Mouse (Mus musculus): ENCODE results near the gene Ptprn2. TPM values are rescaled to one million over a fixed set of nuclear protein-coding genes. Genes with fewer than 3 reads are reported as not detected.

Gene Ptprn2
- polyA plus RNA-seq, 1 experiment = 0.37 TPM

GRCm38 (mm10) chr12:116467030-116467429 is 18.5 kb upstream of the Ptprn2 start:
- H3K27me3 ChIP-seq (ENCODE audit: control insufficient read depth, insufficient read depth, low read length, poor library complexity, severe bottlenecking) = no peaks in the 10 kb centered on the region
- H3K9me3 ChIP-seq (replicated peaks; ENCODE audit: control insufficient read depth, insufficient read depth, low read length, poor library complexity, severe bottlenecking) = no peaks in the 10 kb centered on the region
- no peaks in the 10 kb centered on the region for H3K36me3 ChIP-seq (ENCODE audit: control insufficient read depth, insufficient read depth, low read length, poor library complexity, severe bottlenecking)
- H3K4me1 ChIP-seq (ENCODE audit: control insufficient read depth, insufficient read depth, low read length) = no peaks in the 10 kb centered on the region
- no peak overlapping the region for H3K27ac ChIP-seq (ENCODE audit: insufficient read depth, low read length)
- no peak overlapping the region for H3K4me3 ChIP-seq (ENCODE audit: low read depth, low read length)
- H3K9ac ChIP-seq (ENCODE audit: low read depth, poor library complexity, severe bottlenecking) = no peak overlapping the region
- no peak for TF ChIP-seq CTCF (IDR thresholded peaks at IDR 0.05; ENCODE audit: low read depth, low read length)

GRCm38 (mm10) chr12:116468348-116468747 is 17.2 kb upstream of the Ptprn2 start:
- Histone ChIP-seq H3K27me3 (ENCODE audit: control insufficient read depth, insufficient read depth, low read length, poor library complexity, severe bottlenecking) (no peaks in the 10 kb centered on the region), H3K9ac (ENCODE audit: low read depth, poor library complexity, severe bottlenecking) (no peak overlapping the region), H3K9me3 (replicated peaks; ENCODE audit: control insufficient read depth, insufficient read depth, low read length, poor library complexity, severe bottlenecking) (no peaks in the 10 kb centered on the region), H3K27ac (ENCODE audit: insufficient read depth, low read length) (no peak overlapping the region), H3K36me3 (ENCODE audit: control insufficient read depth, insufficient read depth, low read length, poor library complexity, severe bottlenecking) (no peaks in the 10 kb centered on the region), H3K4me1 (ENCODE audit: control insufficient read depth, insufficient read depth, low read length) (no peaks in the 10 kb centered on the region), H3K4me3 (ENCODE audit: low read depth, low read length) (no peak overlapping the region)
- TF ChIP-seq POLR2A (IDR thresholded peaks at IDR 0.05; ENCODE audit: insufficient read depth, low read length) = no peak
- TF ChIP-seq CTCF (IDR thresholded peaks at IDR 0.05; ENCODE audit: low read depth, low read length) = no peak
- TF ChIP-seq EP300 (IDR thresholded peaks at IDR 0.05; ENCODE audit: insufficient read depth, low read depth, low read length) = no peak

- Histone ChIP-seq H3K9ac (ENCODE audit: low read depth, poor library complexity, severe bottlenecking) (no peak overlapping the region), H3K36me3 (ENCODE audit: control insufficient read depth, insufficient read depth, low read length, poor library complexity, severe bottlenecking) (no peaks in the 10 kb centered on the region), H3K27ac (ENCODE audit: insufficient read depth, low read length) (no peak overlapping the region), H3K27me3 (ENCODE audit: control insufficient read depth, insufficient read depth, low read length, poor library complexity, severe bottlenecking) (no peaks in the 10 kb centered on the region), H3K4me3 (ENCODE audit: low read depth, low read length) (no peak overlapping the region), H3K9me3 (replicated peaks; ENCODE audit: control insufficient read depth, insufficient read depth, low read length, poor library complexity, severe bottlenecking) (no peaks in the 10 kb centered on the region), H3K4me1 (ENCODE audit: control insufficient read depth, insufficient read depth, low read length) (no peaks in the 10 kb centered on the region)
- no peak for TF ChIP-seq EP300 (IDR thresholded peaks at IDR 0.05; ENCODE audit: insufficient read depth, low read depth, low read length)
- TF ChIP-seq POLR2A (IDR thresholded peaks at IDR 0.05; ENCODE audit: insufficient read depth, low read length) = no peak
- no peak for TF ChIP-seq CTCF (IDR thresholded peaks at IDR 0.05; ENCODE audit: low read depth, low read length)
Measured at GRCm38 (mm10) chr12:116469096-116469495, 16.4 kb upstream of the Ptprn2 start.

DNA sequence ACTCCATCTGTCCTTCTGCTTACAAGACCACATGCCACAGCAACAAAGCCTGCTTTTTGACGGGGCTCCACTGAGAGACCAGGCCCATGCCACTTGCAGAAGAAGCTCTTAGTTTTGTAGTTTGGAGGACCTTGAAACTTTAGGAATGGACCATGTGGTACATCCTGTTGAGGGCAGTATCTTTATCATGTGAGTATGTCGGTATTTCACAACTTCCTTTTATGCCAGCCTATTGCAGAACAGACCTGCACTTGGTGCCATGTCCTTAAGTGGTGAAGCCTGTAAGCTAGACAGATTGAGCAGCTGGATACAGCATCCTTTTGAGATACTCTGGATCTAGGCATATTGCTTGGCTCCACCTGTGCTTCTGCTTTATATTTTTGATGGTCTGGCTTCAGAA is 12.3 kb upstream of the Ptprn2 start:
- TF ChIP-seq CTCF (IDR thresholded peaks at IDR 0.05; ENCODE audit: low read depth, low read length) (no peak), EP300 (IDR thresholded peaks at IDR 0.05; ENCODE audit: insufficient read depth, low read depth, low read length) (no peak), POLR2A (IDR thresholded peaks at IDR 0.05; ENCODE audit: insufficient read depth, low read length) (no peak)
- Histone ChIP-seq H3K4me1 (ENCODE audit: control insufficient read depth, insufficient read depth, low read length) (no peaks in the 10 kb centered on the region), H3K27ac (ENCODE audit: insufficient read depth, low read length) (no peak overlapping the region), H3K9ac (ENCODE audit: low read depth, poor library complexity, severe bottlenecking) (no peak overlapping the region), H3K36me3 (ENCODE audit: control insufficient read depth, insufficient read depth, low read length, poor library complexity, severe bottlenecking) (no peaks in the 10 kb centered on the region), H3K4me3 (ENCODE audit: low read depth, low read length) (no peak overlapping the region), H3K27me3 (ENCODE audit: control insufficient read depth, insufficient read depth, low read length, poor library complexity, severe bottlenecking) (no peaks in the 10 kb centered on the region), H3K9me3 (replicated peaks; ENCODE audit: control insufficient read depth, insufficient read depth, low read length, poor library complexity, severe bottlenecking) (no peaks in the 10 kb centered on the region)

- Histone ChIP-seq H3K9me3 (replicated peaks; ENCODE audit: control insufficient read depth, insufficient read depth, low read length, poor library complexity, severe bottlenecking) (no peaks in the 10 kb centered on the region), H3K27me3 (ENCODE audit: control insufficient read depth, insufficient read depth, low read length, poor library complexity, severe bottlenecking) (no peaks in the 10 kb centered on the region), H3K9ac (ENCODE audit: low read depth, poor library complexity, severe bottlenecking) (no peak overlapping the region), H3K36me3 (ENCODE audit: control insufficient read depth, insufficient read depth, low read length, poor library complexity, severe bottlenecking) (no peaks in the 10 kb centered on the region), H3K4me3 (ENCODE audit: low read depth, low read length) (no peak overlapping the region), H3K4me1 (ENCODE audit: control insufficient read depth, insufficient read depth, low read length) (no peaks in the 10 kb centered on the region), H3K27ac (ENCODE audit: insufficient read depth, low read length) (no peak overlapping the region)
- TF ChIP-seq CTCF (IDR thresholded peaks at IDR 0.05; ENCODE audit: low read depth, low read length) (no peak), POLR2A (IDR thresholded peaks at IDR 0.05; ENCODE audit: insufficient read depth, low read length) (no peak), EP300 (IDR thresholded peaks at IDR 0.05; ENCODE audit: insufficient read depth, low read depth, low read length) (no peak)
Measured at GRCm38 (mm10) chr12:116473761-116474160, 11.8 kb upstream of the Ptprn2 start.

GRCm38 (mm10) chr12:116474676-116475075 is 10.8 kb upstream of the Ptprn2 start:
- no peak for TF ChIP-seq POLR2A (IDR thresholded peaks at IDR 0.05; ENCODE audit: insufficient read depth, low read length)
- no peak for TF ChIP-seq CTCF (IDR thresholded peaks at IDR 0.05; ENCODE audit: low read depth, low read length)
- no peak for TF ChIP-seq EP300 (IDR thresholded peaks at IDR 0.05; ENCODE audit: insufficient read depth, low read depth, low read length)
- no peaks in the 10 kb centered on the region for H3K27me3 ChIP-seq (ENCODE audit: control insufficient read depth, insufficient read depth, low read length, poor library complexity, severe bottlenecking)

More at GRCm38 (mm10) chr12:116474676-116475075, 10.8 kb upstream of the Ptprn2 start:
- Histone ChIP-seq H3K36me3 (ENCODE audit: control insufficient read depth, insufficient read depth, low read length, poor library complexity, severe bottlenecking) (no peaks in the 10 kb centered on the region), H3K9me3 (replicated peaks; ENCODE audit: control insufficient read depth, insufficient read depth, low read length, poor library complexity, severe bottlenecking) (no peaks in the 10 kb centered on the region), H3K4me3 (ENCODE audit: low read depth, low read length) (no peak overlapping the region), H3K27ac (ENCODE audit: insufficient read depth, low read length) (no peak overlapping the region), H3K9ac (ENCODE audit: low read depth, poor library complexity, severe bottlenecking) (no peak overlapping the region), H3K4me1 (ENCODE audit: control insufficient read depth, insufficient read depth, low read length) (no peaks in the 10 kb centered on the region)

Data from ES-Bruce4 (cell line).